Mouse (Mus musculus) G1E (cell line): Measurements from ENCODE around the gene Fktn. TPM values are rescaled to one million over a fixed set of nuclear protein-coding genes. Genes with fewer than 3 reads are reported as not detected.
"Not testable (repeated sequence)": the region's sequence is repeated elsewhere in the genome, so short reads cannot be mapped to it uniquely, and the experiment has no call there.

ENCODE experiments used
- ATAC-seq: 2 replicates; pipeline ENCODE4 v1.8.0; 2016; ENCODE audit warnings: mild to moderate bottlenecking; ENCODE audit not compliant: insufficient number of reproducible peaks, poor library complexity, low FRiP score, severe bottlenecking; ENCODE audit errors: extremely low read depth
- DNase-seq: peaks from one replicate; pipeline ENCODE4 v3.0.0; 2012; ENCODE audit warnings: low spot score
- H3K27me3 ChIP-seq: 2 replicates; pipeline ENCODE4 v1.6.1; 2012; ENCODE audit warnings: mild to moderate bottlenecking, low read length, inconsistent platforms; ENCODE audit not compliant: insufficient read depth
- H3K36me3 ChIP-seq: replicated peaks from 2 replicates; pipeline ENCODE3; 2012; ENCODE audit warnings: mild to moderate bottlenecking, inconsistent platforms
- H3K4me1 ChIP-seq: 2 replicates; pipeline ENCODE4 v1.6.1; 2012; ENCODE audit warnings: low read depth, low read length, inconsistent platforms, mixed read lengths; ENCODE audit not compliant: insufficient read depth
- H3K4me3 ChIP-seq: 2 replicates; pipeline ENCODE4 v1.5.1; 2012; ENCODE audit warnings: low read depth, mild to moderate bottlenecking, inconsistent platforms, low read length, moderate library complexity, mixed read lengths
- H3K9me3 ChIP-seq: replicated peaks from 2 replicates; pipeline ENCODE4 v1.6.1; 2012; ENCODE audit warnings: inconsistent platforms
- CTCF ChIP-seq: IDR thresholded peaks from 2 replicates; pipeline ENCODE4 v1.5.1; 2012; ENCODE audit warnings: low read depth, low read length, inconsistent platforms, mixed read lengths
- GATA1 ChIP-seq: IDR thresholded peaks from 2 replicates; pipeline ENCODE4 v1.6.1; 2012; ENCODE audit warnings: borderline replicate concordance, low read length, inconsistent platforms, mixed read lengths
- GATA2 ChIP-seq: IDR thresholded peaks from 2 replicates; pipeline ENCODE4 v1.6.1; 2012; ENCODE audit warnings: low read depth, low read length, inconsistent platforms, borderline replicate concordance
- POLR2AphosphoS5 ChIP-seq: IDR thresholded peaks from 2 replicates; pipeline ENCODE4 v1.6.1; 2012; ENCODE audit warnings: low read depth, low read length, inconsistent platforms; ENCODE audit not compliant: insufficient replicate concordance
- TAL1 ChIP-seq: conservative IDR thresholded peaks from 2 replicates; pipeline ENCODE4 v1.6.1; 2012; ENCODE audit warnings: low read depth, low read length, inconsistent platforms, mixed read lengths
- polyA plus RNA-seq: library from polyadenylated mRNA; stranded (reverse); fragments of >175 nt; gene quantifications from 2 replicates; pipeline ENCODE4 v1.2.3, GENCODE M21; 2012
- total RNA-seq, 2 experiments: library from RNA; stranded (forward) in 1 of 2; stranded (reverse) in 1 of 2; fragments of 200-1000 nt in 1 of 2; fragments of >200 nt in 1 of 2; fragmentation: Nextera tagmentation in 1 of 2; gene quantifications; 2 replicates each; pipeline ENCODE4 v1.2.3; 2014 to 2017

Fktn gene
- total and polyA plus RNA-seq, 3 experiments = 0.44 to 11.3 (median 4.5) TPM

GRCm38 (mm10) chr4:53795706-53796105 lies 81.9 kb downstream of the Fktn start:
- peaks cover 37% of the 10 kb centered on the region for H3K4me1 ChIP-seq
- no peaks in the 10 kb centered on the region for H3K36me3 ChIP-seq
- peaks cover 48% of the 10 kb centered on the region for H3K27me3 ChIP-seq
- no peaks in the 10 kb centered on the region for H3K9me3 ChIP-seq
- TF ChIP-seq TAL1 (no peak), POLR2AphosphoS5 (no peak), GATA1 (no peak), CTCF (no peak), GATA2 (no peak)
- no peak overlapping the region for H3K4me3 ChIP-seq
- ATAC-seq (no peak), DNase-seq (no peak)

- no peak overlapping the region; the same call in 1 of the 2 replicates for H3K4me3 ChIP-seq
- peaks cover 48% of the 10 kb centered on the region for H3K27me3 ChIP-seq
- no peaks in the 10 kb centered on the region for H3K36me3 ChIP-seq
- TF ChIP-seq TAL1 (peak; percentile 50; the same call in 1 of the 2 replicates), GATA2 (no peak), CTCF (no peak)
- peaks cover 37% of the 10 kb centered on the region for H3K4me1 ChIP-seq
- no peaks in the 10 kb centered on the region for H3K9me3 ChIP-seq
- no peak for DNase-seq
- ATAC-seq = peak; percentile 80
These were observed 83.3 kb downstream of the Fktn start for GRCm38 (mm10) chr4:53796865-53797772.

DNA sequence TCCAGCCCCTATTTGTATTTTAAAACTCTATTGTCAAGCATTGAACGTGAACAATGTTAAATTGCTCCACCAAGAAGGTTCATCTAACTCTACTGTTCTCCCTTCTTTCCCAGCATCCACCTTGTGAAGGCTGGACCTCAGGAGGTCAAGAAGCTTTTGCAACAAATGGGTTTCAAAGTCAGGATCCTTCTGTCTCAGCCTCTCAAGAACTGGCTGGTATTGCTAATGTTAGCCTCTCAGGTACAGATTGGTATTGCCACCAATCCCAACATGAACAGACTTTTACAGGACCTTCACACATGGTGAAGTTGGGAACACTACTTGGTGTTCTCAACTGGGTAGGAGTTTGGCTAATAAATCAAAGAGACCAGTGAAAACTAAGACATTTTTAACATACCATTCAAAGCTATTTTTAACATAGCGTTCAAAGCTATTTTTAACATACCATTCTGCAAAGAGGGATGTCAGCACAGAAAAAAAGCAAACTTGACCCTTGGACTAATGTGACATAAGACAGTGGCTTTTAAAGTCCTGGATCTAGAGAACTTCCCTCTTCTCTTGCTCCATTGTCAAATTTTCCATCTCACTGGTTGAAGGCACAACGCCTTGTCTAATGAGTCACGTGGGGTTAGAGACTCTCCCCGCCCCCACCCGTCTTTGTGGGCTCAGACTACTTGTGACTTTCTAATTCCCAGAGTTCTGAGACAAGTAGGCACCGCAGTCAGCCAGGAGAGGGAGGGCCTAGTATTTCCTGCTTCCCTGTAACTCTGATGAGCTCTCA lies 85.3 kb downstream of the Fktn start:
- TF ChIP-seq CTCF (no peak), TAL1 (no peak), POLR2AphosphoS5 (no peak), GATA1 (no peak), GATA2 (no peak)
- DNase-seq = no peak
- Histone ChIP-seq H3K27me3 (peaks cover 43% of the 10 kb centered on the region), H3K4me3 (no peak overlapping the region), H3K4me1 (peaks cover 34% of the 10 kb centered on the region), H3K9me3 (peaks cover 7% of the 10 kb centered on the region; the same call in 1 of the 2 replicates), H3K36me3 (no peaks in the 10 kb centered on the region)
- ATAC-seq = no peak

- ATAC-seq (no peak), DNase-seq (no peak)
- Histone ChIP-seq H3K27me3 (peaks cover 40% of the 10 kb centered on the region), H3K4me1 (peaks cover 33% of the 10 kb centered on the region), H3K4me3 (no peak overlapping the region), H3K9me3 (peaks cover 10% of the 10 kb centered on the region; the same call in 1 of the 2 replicates), H3K36me3 (no peaks in the 10 kb centered on the region)
- TF ChIP-seq POLR2AphosphoS5 (no peak), GATA2 (no peak), GATA1 (no peak), TAL1 (no peak), CTCF (no peak)
These were observed 86.0 kb downstream of the Fktn start for GRCm38 (mm10) chr4:53799753-53800152.

GRCm38 (mm10) chr4:53803674-53804073 lies 89.9 kb downstream of the Fktn start:
- not testable (repeated sequence) for H3K36me3 ChIP-seq, H3K4me3 ChIP-seq, ATAC-seq, DNase-seq, H3K4me1 ChIP-seq
- Histone ChIP-seq H3K27me3 (peaks cover 20% of the 10 kb centered on the region; the same call in 1 of the 2 replicates), H3K9me3 (peaks cover 18% of the 10 kb centered on the region)

DNA sequence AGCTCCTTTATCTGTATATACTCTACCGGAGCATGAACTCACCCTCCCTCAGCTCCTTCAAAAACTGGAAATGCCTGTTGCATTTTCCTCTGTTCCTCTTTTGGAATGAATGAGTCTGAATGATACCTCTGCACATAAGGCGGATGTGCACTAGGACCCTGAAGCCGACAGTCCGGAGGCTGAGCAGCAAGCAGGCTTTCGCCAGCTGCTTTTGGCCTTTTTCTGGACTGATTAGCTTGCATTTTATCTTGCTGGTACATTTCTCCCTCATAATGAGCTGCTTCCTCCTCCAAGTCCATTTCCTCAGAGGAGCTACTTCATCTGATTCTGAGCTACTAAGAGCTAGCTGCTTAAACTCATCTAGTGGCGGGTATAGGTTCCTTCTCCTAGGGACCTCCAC lies 92.6 kb downstream of the Fktn start:
- H3K27me3 ChIP-seq, H3K36me3 ChIP-seq, H3K4me3 ChIP-seq, DNase-seq, ATAC-seq, H3K4me1 ChIP-seq: not testable (repeated sequence)
- H3K9me3 ChIP-seq = peaks cover 18% of the 10 kb centered on the region

DNA sequence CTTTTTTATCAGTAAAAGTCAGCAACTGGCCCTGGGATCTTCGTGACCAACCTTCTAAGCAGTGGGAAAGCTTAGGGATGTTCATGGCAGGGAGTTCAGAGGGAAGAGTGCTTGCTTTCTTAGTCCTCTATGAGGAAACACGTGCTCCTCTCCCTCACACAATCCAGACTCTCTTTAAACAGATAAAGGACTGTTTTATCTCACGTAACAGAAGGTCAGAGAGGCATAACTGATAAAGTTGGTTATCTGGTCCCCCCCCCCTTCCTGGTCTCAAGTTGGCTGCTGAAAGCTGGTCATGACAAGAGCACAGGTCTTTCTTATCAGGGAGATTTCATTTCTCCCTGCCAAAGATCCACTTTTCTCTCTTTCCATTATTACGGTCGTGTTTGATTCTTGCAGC lies 104.5 kb downstream of the Fktn start:
- ATAC-seq (peak; percentile 94), DNase-seq (peak; percentile 62)
- H3K4me1 ChIP-seq = peaks cover 40% of the 10 kb centered on the region
- TF ChIP-seq CTCF (no peak), GATA1 (no peak), TAL1 (peak; percentile 85), GATA2 (no peak), POLR2AphosphoS5 (no peak)
- H3K4me3 ChIP-seq = no peak overlapping the region; the same call in 1 of the 2 replicates
- H3K9me3 ChIP-seq = no peaks in the 10 kb centered on the region
- no peaks in the 10 kb centered on the region for H3K27me3 ChIP-seq
- no peaks in the 10 kb centered on the region for H3K36me3 ChIP-seq
